Mouse (Mus musculus) forebrain, embryonic 16.5 days (tissue): ENCODE results near the gene Acat2. TPM values are rescaled to one million over a fixed set of nuclear protein-coding genes. Genes with fewer than 3 reads are reported as not detected.
A peak's percentile ranks its signal among the peaks of the same experiment; 100 is the strongest.

Experiments used
- ATAC-seq: fragments of 200-750 bp; cut with Nextera tagmentation; 2 replicates; pipeline ENCODE4 v1.8.0; 2017; ENCODE audit warnings: mild to moderate bottlenecking, moderate library complexity
- H3K27ac ChIP-seq: fragments of 300-500 bp; sonication (generic); 2 replicates; pipeline ENCODE4 v1.5.1; 2014; ENCODE audit warnings: low read length, control low read depth
- H3K27me3 ChIP-seq: fragments of 300-500 bp; sonication (generic); replicated peaks from 2 replicates; pipeline ENCODE4 v1.6.1; 2014; ENCODE audit warnings: low read length; ENCODE audit not compliant: control insufficient read depth, insufficient read depth
- H3K36me3 ChIP-seq: fragments of 300-500 bp; sonication (generic); 2 replicates; pipeline ENCODE4 v1.6.1; 2014; ENCODE audit not compliant: control insufficient read depth, insufficient read depth
- H3K4me1 ChIP-seq: fragments of 300-500 bp; sonication (generic); replicated peaks from 2 replicates; pipeline ENCODE4 v1.6.1; 2014; ENCODE audit warnings: low read length; ENCODE audit not compliant: control insufficient read depth, insufficient read depth
- H3K4me2 ChIP-seq: fragments of 300-500 bp; sonication (generic); 2 replicates; pipeline ENCODE4 v1.6.1; 2014; ENCODE audit warnings: mild to moderate bottlenecking, low read length, control low read depth
- H3K4me3 ChIP-seq: fragments of 300-500 bp; sonication (generic); replicated peaks from 2 replicates; pipeline ENCODE4 v1.5.1; 2014; ENCODE audit warnings: mild to moderate bottlenecking, low read length, control low read depth
- H3K9ac ChIP-seq: fragments of 300-500 bp; sonication (generic); replicated peaks from 2 replicates; pipeline ENCODE4 v1.6.1; 2014; ENCODE audit warnings: low read depth, low read length, control low read depth
- H3K9me3 ChIP-seq: fragments of 300-500 bp; sonication (generic); 2 replicates; pipeline ENCODE4 v1.6.1; 2016; ENCODE audit warnings: low read length; ENCODE audit not compliant: control insufficient read depth
- WGBS: fragments of 180-500 bp; shearing (Covaris S2); extraction: QIAGEN DNeasy Blood & Tissue Kit; methylation state at CpG from one replicate; pipeline ENCODE4 v1.1.7; 2014; 5-methylcytosine and 5-hydroxymethylcytosine counted together
- polyA plus RNA-seq: library from polyadenylated mRNA; unstranded; fragments of >200 nt; fragmentation: Nextera tagmentation; extraction: Ambion mirVana; gene quantifications from 2 replicates; pipeline ENCODE4 v1.2.1, GENCODE M21; 2015

Gene Acat2
- polyA plus RNA-seq, 1 experiment from 2014 or later = 336 TPM

DNA sequence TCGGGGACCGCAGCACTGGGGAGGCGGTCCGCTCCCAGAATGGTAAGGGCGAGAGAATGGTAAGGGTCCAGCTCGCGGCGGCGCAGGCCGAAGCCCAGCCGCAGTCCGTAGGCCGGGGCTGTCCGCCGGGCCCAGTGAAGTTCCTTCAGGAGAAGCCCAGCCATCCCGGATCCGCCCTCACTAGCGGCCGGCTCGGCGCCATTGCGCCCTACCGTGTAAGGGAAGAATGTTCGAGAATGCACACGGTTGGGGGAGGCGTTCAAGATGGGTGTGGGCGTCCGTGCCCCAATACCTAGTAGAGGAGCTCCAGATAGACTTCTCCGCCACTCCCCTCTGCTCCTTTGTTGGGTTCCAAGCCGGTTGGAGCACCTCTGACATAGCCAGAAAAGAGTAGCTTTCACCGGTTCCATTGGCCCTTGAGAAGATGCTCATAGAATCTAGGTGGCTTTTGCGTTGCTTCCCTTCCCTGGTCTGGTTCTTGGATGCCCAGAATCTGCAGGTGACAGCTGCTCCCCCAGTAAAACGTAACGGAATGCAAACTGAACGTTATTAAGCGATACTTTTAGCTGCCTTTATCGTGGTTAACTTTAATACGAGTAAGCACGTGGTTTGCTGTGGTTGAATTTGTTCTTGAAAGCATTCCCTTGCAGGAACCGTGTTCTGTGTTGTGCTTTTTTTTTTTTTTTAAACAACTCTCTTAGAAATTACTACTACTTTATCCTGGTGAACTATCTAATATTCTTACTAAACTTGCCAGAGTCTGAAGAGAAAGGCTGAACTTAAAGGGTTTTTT is 43.8 kb downstream of the Acat2 start:
- H3K27me3 ChIP-seq = no peaks in the 10 kb centered on the region
- H3K9me3 ChIP-seq = no peaks in the 10 kb centered on the region
- peak; percentile 47 for ATAC-seq
- H3K36me3 ChIP-seq = peaks cover 34% of the 10 kb centered on the region
- peak overlapping the region; percentile 83 for H3K27ac ChIP-seq
- peak overlapping the region; percentile 71 for H3K4me2 ChIP-seq
- peak overlapping the region; percentile 94 for H3K9ac ChIP-seq
- WGBS = under 1% methylated on average over 39 of the region's 40 CpGs
- H3K4me3 ChIP-seq = peak overlapping the region; percentile 89
- H3K4me1 ChIP-seq = peaks cover 11% of the 10 kb centered on the region

DNA sequence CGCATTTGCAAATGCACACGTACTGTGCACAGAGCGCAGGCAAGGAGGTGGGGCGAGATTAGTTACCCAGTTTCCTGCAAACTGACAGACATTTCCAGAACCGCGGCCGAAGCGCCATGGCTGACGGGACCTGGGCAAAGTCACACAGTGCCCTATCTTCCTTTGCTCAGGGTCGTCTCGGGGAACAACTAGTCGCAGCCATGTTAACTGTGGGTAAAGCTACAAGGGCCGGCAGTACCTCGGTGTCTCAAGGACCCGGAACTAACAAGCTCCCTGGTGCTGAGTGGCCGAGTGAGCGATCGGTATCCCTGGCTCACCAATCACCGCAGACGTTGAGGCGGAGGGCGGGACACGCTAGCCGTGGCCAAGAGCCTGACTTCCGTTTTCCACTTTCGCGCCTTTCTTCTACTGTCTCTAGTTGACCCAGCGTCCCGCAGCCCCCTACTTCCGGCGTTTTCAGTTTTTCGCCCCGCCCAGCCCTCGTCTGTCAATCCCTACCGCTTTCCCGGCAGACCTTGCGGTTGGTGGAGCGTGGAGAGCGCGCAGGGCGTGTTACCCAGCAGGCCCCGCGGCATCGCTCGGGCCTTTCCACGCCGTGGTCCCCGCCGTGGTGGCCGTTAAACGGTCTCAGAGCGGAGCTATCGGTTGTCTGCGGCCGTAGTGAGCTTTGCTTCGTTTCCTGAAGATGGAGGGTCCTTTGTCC is 44.5 kb downstream of the Acat2 start, which contains the start of gene Mrpl18:
Gene Mrpl18 (minus strand): TSS at position 465 of the 703 bp plus-strand sequence.
- under 1% methylated on average over 56 of the region's 56 CpGs for WGBS

DNA sequence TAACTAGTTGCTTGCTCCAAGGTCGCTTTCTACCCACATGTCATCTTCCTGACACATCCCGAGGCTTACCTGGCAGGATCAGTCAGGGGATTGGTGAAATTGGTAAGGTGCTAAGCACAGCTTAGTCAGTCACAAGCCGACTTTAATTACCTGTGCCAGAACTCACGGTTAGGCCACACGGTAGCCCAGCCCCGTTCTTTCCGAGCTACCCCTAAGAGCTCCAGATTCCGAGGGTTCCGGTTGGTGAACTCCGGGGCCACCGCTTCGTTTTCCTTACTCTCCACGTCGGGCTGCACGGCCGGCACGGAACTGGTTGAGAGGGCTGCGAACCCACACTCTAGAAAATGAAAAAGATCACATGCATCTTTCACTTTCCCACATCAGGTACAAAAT is 45.1 kb downstream of the Acat2 start, which contains the start of gene Tcp1:
Gene Tcp1 (plus strand): TSS at position 214 of the 393 bp plus-strand sequence.
- peak within 1 kb of the TSS; percentile 93 for H3K4me2 ChIP-seq
- peak within 1 kb of the TSS; percentile 89 for H3K4me3 ChIP-seq
- peaks cover 11% of the 10 kb centered on the region for H3K4me1 ChIP-seq
- WGBS = 1% methylated on average over 18 of the region's 18 CpGs
- H3K27me3 ChIP-seq = no peaks in the 10 kb centered on the region
- H3K9ac ChIP-seq = peak within 1 kb of the TSS; percentile 94
- H3K27ac ChIP-seq = peak within 1 kb of the TSS; percentile 83
- H3K36me3 ChIP-seq = peaks cover 31% of the 10 kb centered on the region
- H3K9me3 ChIP-seq = no peaks in the 10 kb centered on the region
- ATAC-seq = no peak

More for the DNA sequence above, 44.5 kb downstream of the Acat2 start, which contains the start of gene Mrpl18:
- peaks cover 11% of the 10 kb centered on the region for H3K4me1 ChIP-seq
- no peaks in the 10 kb centered on the region for H3K9me3 ChIP-seq
- peak; percentile 99 for ATAC-seq
- peak within 1 kb of the TSS; percentile 89 for H3K4me3 ChIP-seq
- H3K27ac ChIP-seq = peak within 1 kb of the TSS; percentile 83
- no peaks in the 10 kb centered on the region for H3K27me3 ChIP-seq
- H3K36me3 ChIP-seq = peaks cover 28% of the 10 kb centered on the region
- H3K4me2 ChIP-seq = peak within 1 kb of the TSS; percentile 93
- peak within 1 kb of the TSS; percentile 94 for H3K9ac ChIP-seq

DNA sequence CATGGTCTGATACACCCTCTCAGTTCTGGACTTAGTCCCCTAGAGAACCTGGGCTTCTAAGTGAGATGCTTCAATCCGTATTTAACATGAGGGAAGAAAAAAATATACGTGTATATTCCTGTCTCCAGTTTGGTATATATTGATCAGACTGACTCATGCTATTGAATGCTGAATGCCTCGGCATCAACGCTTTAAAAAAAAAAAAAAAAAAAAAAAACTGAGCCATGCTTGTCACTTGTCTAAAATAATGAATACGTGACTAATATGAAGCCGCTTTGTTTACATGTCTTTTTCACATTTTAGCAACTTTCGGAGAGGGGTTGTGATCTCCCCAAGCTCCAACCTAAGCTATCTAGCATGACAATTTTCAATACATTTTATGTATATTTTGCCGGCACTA is 50.2 kb downstream of the Acat2 start:
- Histone ChIP-seq H3K9me3 (no peaks in the 10 kb centered on the region), H3K27me3 (no peaks in the 10 kb centered on the region), H3K4me2 (no peak overlapping the region), H3K9ac (no peak overlapping the region), H3K36me3 (peaks cover 16% of the 10 kb centered on the region), H3K4me1 (peaks cover 7% of the 10 kb centered on the region), H3K4me3 (no peak overlapping the region), H3K27ac (no peak overlapping the region)
- no peak for ATAC-seq
- WGBS = 90% methylated on average over 8 of the region's 8 CpGs

DNA sequence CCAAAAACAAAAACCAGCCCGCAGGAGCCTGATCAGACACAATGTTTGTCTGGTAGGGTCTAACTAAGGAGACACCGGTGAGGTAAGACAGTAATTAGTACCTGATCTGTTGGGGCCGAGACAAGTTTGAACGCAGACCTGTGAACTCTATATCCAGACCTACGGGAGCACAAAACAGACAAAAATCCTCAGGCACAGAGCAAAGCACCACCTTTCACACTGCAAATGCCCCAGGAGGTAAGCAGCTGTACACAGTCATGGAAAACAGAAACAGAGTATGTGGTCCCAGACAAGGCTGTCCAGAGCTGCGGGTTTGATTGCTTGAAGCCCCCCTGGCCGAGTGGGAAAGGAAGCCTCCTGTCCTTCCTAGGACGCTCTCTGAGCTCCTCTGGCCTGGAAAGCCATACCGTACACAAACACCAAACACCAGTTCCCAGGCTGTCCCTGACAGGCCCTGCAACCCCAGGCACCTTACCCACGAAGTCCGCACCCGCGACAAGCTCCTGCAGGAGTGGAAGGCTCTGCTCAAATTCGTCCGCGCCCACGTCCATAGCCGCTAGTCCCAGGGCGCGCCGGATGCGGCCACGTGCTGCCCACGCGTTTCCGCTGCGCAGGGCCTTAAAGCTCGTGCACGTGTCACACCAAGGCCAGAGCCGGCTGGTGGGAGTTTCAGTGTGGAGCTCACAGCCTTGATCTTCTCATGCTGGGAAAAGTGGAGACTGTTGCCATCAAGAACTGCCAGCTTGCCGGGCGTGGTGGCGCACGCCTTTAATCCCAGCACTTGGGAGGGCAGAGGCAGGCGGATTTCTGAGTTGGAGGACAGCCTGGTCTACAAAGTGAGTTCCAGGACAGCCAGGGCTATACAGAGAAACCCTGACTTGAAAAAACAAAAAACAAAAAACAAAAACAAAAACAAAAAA is 50.9 kb downstream of the Acat2 start, which contains the start of gene Pnldc1:
Gene Pnldc1 (minus strand): TSS at position 870 of the 920 bp plus-strand sequence.
- H3K36me3 ChIP-seq = peaks cover 16% of the 10 kb centered on the region
- H3K4me3 ChIP-seq = no peak within 1 kb of the TSS
- no peak within 1 kb of the TSS for H3K4me2 ChIP-seq
- ATAC-seq = no peak
- H3K9me3 ChIP-seq = no peaks in the 10 kb centered on the region
- WGBS = 84% methylated on average over 35 of the region's 35 CpGs
- no peak within 1 kb of the TSS for H3K9ac ChIP-seq
- no peaks in the 10 kb centered on the region; the same call in 1 of the 2 replicates for H3K4me1 ChIP-seq
- no peaks in the 10 kb centered on the region for H3K27me3 ChIP-seq
- no peak within 1 kb of the TSS for H3K27ac ChIP-seq

DNA sequence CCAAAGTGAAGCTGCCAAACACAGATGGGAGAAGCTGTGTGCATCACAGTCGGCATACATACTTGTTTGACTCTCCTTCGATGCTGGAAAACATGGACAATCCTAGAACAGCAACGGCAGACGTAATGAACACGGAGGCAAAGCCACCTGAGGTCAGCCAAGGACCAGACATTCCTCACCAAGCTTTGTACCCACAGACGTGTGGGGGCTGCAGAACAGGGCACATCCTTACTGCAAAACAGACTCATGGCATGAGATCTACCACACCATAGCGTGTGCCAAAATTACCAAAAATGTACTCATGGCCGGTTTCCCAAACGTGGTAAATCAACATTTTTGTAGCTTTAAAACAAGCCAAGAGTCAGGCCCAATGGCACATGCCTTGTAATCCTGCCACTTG is 54.1 kb downstream of the Acat2 start:
- 94% methylated on average over 9 of the region's 9 CpGs for WGBS
- Histone ChIP-seq H3K4me1 (peaks cover 13% of the 10 kb centered on the region), H3K27me3 (no peaks in the 10 kb centered on the region), H3K9me3 (no peaks in the 10 kb centered on the region), H3K4me2 (no peak overlapping the region), H3K27ac (no peak overlapping the region), H3K9ac (no peak overlapping the region), H3K36me3 (peaks cover 6% of the 10 kb centered on the region; the same call in 1 of the 2 replicates), H3K4me3 (no peak overlapping the region)
- no peak for ATAC-seq

DNA sequence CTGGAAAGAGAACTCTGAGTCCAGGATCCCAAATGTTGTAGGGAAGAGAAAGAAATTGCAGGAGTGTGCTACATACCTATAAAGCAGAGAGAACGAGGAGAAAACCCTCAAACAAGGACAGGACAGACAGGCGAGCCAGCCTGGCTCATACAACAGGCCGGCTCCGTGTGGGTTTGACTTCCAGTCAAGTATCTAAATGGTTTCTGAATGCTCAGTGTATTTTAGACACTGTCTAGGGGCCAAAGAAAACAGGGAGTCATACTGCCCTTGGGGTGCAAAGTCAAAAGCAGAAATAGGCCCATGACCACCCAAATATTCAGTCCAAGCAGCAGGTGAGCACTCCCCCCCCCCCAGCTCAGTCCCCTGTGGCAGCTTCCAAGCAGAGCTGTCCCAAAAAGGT is 54.7 kb downstream of the Acat2 start:
- no peaks in the 10 kb centered on the region for H3K9me3 ChIP-seq
- no peak overlapping the region for H3K4me2 ChIP-seq
- no peak overlapping the region for H3K9ac ChIP-seq
- H3K27me3 ChIP-seq = no peaks in the 10 kb centered on the region
- no peak for ATAC-seq
- WGBS = 89% methylated on average over 4 of the region's 4 CpGs
- H3K36me3 ChIP-seq = peaks cover 3% of the 10 kb centered on the region; the same call in 1 of the 2 replicates
- H3K4me3 ChIP-seq = no peak overlapping the region
- H3K27ac ChIP-seq = no peak overlapping the region
- H3K4me1 ChIP-seq = peaks cover 13% of the 10 kb centered on the region

DNA sequence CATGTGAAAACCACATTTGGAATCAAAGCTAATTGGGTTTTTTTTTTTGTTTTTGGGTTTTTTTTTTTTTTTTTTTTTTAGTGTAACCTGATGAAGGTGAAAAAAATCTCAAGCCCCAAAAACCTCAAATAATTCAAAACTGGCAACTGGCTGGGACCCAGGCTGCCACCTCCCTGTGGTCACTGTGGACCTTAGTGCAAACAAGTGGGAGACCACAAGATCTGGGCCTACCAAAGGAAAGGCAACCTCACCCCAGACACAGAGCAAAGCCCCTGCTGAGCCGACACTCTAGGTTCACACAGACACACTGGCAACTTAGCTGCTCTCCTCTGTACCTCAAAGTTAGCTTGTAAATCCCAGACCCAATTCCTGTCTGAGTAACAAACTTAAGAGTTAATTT is 56.2 kb downstream of the Acat2 start:
- Histone ChIP-seq H3K36me3 (no peaks in the 10 kb centered on the region), H3K9ac (no peak overlapping the region), H3K4me2 (no peak overlapping the region), H3K27me3 (no peaks in the 10 kb centered on the region), H3K4me1 (peaks cover 13% of the 10 kb centered on the region), H3K9me3 (no peaks in the 10 kb centered on the region), H3K4me3 (no peak overlapping the region), H3K27ac (no peak overlapping the region)
- 57% methylated on average over 1 of the region's 1 CpGs for WGBS
- ATAC-seq = no peak
